Mouse (Mus musculus) heart, embryonic 16.5 days (tissue): Measurements from ENCODE around the gene Brsk1. TPM values are rescaled to one million over a fixed set of nuclear protein-coding genes. Genes with fewer than 3 reads are reported as not detected.

Source experiments
- ATAC-seq: fragments of 200-750 bp; cut with Nextera tagmentation; replicated peaks from 2 replicates; pipeline ENCODE4 v1.8.0; 2017; ENCODE audit warnings: moderate number of reproducible peaks; ENCODE audit not compliant: insufficient read depth, low FRiP score; ENCODE audit errors: extremely low read depth
- H3K27ac ChIP-seq: fragments of 300-500 bp; sonication (generic); 2 replicates; pipeline ENCODE4 v1.5.1; 2014; ENCODE audit warnings: mild to moderate bottlenecking, low read length, control low read depth, moderate library complexity
- H3K27me3 ChIP-seq: fragments of 300-500 bp; sonication (generic); 2 replicates; pipeline ENCODE4 v1.6.1; 2014; ENCODE audit warnings: low read length, mixed read lengths; ENCODE audit not compliant: control insufficient read depth, insufficient read depth
- H3K36me3 ChIP-seq: fragments of 300-500 bp; sonication (generic); 2 replicates; pipeline ENCODE4 v1.6.1; 2014; ENCODE audit not compliant: control insufficient read depth, insufficient read depth
- H3K4me1 ChIP-seq: fragments of 300-500 bp; sonication (generic); 2 replicates; pipeline ENCODE4 v1.6.1; 2014; ENCODE audit warnings: low read length, mixed read lengths; ENCODE audit not compliant: control insufficient read depth, insufficient read depth
- H3K4me2 ChIP-seq: fragments of 300-500 bp; sonication (generic); 2 replicates; pipeline ENCODE4 v1.6.1; 2014; ENCODE audit warnings: low read depth, mild to moderate bottlenecking, control low read depth, low read length
- H3K4me3 ChIP-seq: fragments of 300-500 bp; sonication (generic); 2 replicates; pipeline ENCODE4 v1.5.1; 2014; ENCODE audit warnings: mild to moderate bottlenecking, control low read depth, low read length
- H3K9ac ChIP-seq: fragments of 300-500 bp; sonication (generic); 2 replicates; pipeline ENCODE4 v1.6.1; 2014; ENCODE audit warnings: low read length, control low read depth
- H3K9me3 ChIP-seq: fragments of 300-500 bp; sonication (generic); replicated peaks from 2 replicates; pipeline ENCODE4 v1.6.1; 2016; ENCODE audit warnings: low read length; ENCODE audit not compliant: control insufficient read depth
- WGBS: fragments of 180-500 bp; shearing (Covaris S2); extraction: QIAGEN DNeasy Blood & Tissue Kit; methylation state at CpG from one replicate; pipeline ENCODE4 v1.1.7; 2014; 5-methylcytosine and 5-hydroxymethylcytosine counted together
- polyA plus RNA-seq: library from polyadenylated mRNA; unstranded; fragments of >200 nt; fragmentation: Nextera tagmentation; extraction: Ambion mirVana; gene quantifications from 2 replicates; pipeline ENCODE4 v1.2.1, GENCODE M21; 2015

The Brsk1 gene
- polyA plus RNA-seq, 1 experiment from 2014 or later: 1.1 TPM

- H3K27ac ChIP-seq: peak overlapping the region; percentile 79
These were observed 37.1 kb upstream of the Brsk1 start for GRCm38 (mm10) chr7:4653351-4653750.

GRCm38 (mm10) chr7:4653780-4654179, 36.6 kb upstream of the Brsk1 start:
- H3K4me2 ChIP-seq: peak overlapping the region; percentile 45
- peaks cover 7% of the 10 kb centered on the region for H3K36me3 ChIP-seq
- H3K27me3 ChIP-seq: no peaks in the 10 kb centered on the region
- WGBS: 63% methylated on average over 7 of the region's 7 CpGs
- H3K4me1 ChIP-seq: peaks cover 56% of the 10 kb centered on the region
- peak overlapping the region; percentile 79 for H3K27ac ChIP-seq
- peak overlapping the region; percentile 54 for H3K9ac ChIP-seq
- peak overlapping the region; percentile 21 for H3K4me3 ChIP-seq
- ATAC-seq: peak; percentile 25; the same call in 1 of the 2 replicates
- H3K9me3 ChIP-seq: no peaks in the 10 kb centered on the region

More at GRCm38 (mm10) chr7:4653351-4653750, 37.1 kb upstream of the Brsk1 start:
- Histone ChIP-seq H3K36me3 (peaks cover 7% of the 10 kb centered on the region), H3K4me3 (peak overlapping the region; percentile 21; the same call in 1 of the 2 replicates), H3K4me2 (peak overlapping the region; percentile 40), H3K9me3 (no peaks in the 10 kb centered on the region), H3K4me1 (peaks cover 56% of the 10 kb centered on the region), H3K9ac (peak overlapping the region; percentile 54), H3K27me3 (no peaks in the 10 kb centered on the region)
- no peak for ATAC-seq
- WGBS: 72% methylated on average over 5 of the region's 5 CpGs

GRCm38 (mm10) chr7:4654221-4654620, 36.2 kb upstream of the Brsk1 start:
- Histone ChIP-seq H3K9me3 (no peaks in the 10 kb centered on the region), H3K4me2 (peak overlapping the region; percentile 45), H3K9ac (peak overlapping the region; percentile 31), H3K36me3 (peaks cover 7% of the 10 kb centered on the region), H3K27me3 (no peaks in the 10 kb centered on the region), H3K4me1 (peaks cover 56% of the 10 kb centered on the region), H3K27ac (peak overlapping the region; percentile 79), H3K4me3 (peak overlapping the region; percentile 6; the same call in 1 of the 2 replicates)
- WGBS: 81% methylated on average over 2 of the region's 2 CpGs
- ATAC-seq: no peak

GRCm38 (mm10) chr7:4655393-4655792, 35.0 kb upstream of the Brsk1 start:
- 79% methylated on average over 4 of the region's 4 CpGs for WGBS
- no peak overlapping the region for H3K9ac ChIP-seq

DNA sequence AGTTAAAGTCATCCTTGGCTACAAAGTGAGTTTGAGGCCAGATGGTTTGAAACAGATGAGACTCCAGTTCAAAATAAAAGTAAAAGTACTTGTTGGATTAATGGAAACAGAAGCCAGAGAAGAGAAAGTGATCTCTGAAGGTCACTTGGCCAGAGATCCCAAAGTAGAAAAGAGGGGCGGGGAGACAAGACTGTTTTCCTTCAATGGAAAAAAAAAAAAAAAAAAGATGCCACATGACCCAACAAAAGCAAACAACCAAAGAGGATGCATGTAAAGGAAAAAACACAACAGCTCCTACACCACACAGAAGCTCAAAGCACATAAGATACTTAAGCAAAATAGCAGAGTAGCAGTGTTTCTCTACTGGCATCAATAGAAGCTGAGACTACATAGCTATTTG, 34.5 kb upstream of the Brsk1 start:
- H3K27me3 ChIP-seq: no peaks in the 10 kb centered on the region
- H3K36me3 ChIP-seq: peaks cover 7% of the 10 kb centered on the region
- peaks cover 62% of the 10 kb centered on the region for H3K4me1 ChIP-seq
- peak overlapping the region; percentile 80 for H3K4me2 ChIP-seq
- no peak overlapping the region for H3K9ac ChIP-seq
- ATAC-seq: no peak
- H3K4me3 ChIP-seq: no peak overlapping the region
- 86% methylated on average over 1 of the region's 1 CpGs for WGBS
- H3K9me3 ChIP-seq: no peaks in the 10 kb centered on the region
- H3K27ac ChIP-seq: peak overlapping the region; percentile 51; the same call in 1 of the 2 replicates

More at GRCm38 (mm10) chr7:4655393-4655792, 35.0 kb upstream of the Brsk1 start:
- no peak for ATAC-seq
- Histone ChIP-seq H3K9me3 (no peaks in the 10 kb centered on the region), H3K4me2 (peak overlapping the region; percentile 45; the same call in 1 of the 2 replicates), H3K27ac (peak overlapping the region; percentile 51; the same call in 1 of the 2 replicates), H3K4me3 (no peak overlapping the region; the same call in 1 of the 2 replicates), H3K36me3 (peaks cover 7% of the 10 kb centered on the region), H3K27me3 (no peaks in the 10 kb centered on the region), H3K4me1 (peaks cover 62% of the 10 kb centered on the region)

GRCm38 (mm10) chr7:4656818-4657217, 33.6 kb upstream of the Brsk1 start:
- no peak for ATAC-seq

DNA sequence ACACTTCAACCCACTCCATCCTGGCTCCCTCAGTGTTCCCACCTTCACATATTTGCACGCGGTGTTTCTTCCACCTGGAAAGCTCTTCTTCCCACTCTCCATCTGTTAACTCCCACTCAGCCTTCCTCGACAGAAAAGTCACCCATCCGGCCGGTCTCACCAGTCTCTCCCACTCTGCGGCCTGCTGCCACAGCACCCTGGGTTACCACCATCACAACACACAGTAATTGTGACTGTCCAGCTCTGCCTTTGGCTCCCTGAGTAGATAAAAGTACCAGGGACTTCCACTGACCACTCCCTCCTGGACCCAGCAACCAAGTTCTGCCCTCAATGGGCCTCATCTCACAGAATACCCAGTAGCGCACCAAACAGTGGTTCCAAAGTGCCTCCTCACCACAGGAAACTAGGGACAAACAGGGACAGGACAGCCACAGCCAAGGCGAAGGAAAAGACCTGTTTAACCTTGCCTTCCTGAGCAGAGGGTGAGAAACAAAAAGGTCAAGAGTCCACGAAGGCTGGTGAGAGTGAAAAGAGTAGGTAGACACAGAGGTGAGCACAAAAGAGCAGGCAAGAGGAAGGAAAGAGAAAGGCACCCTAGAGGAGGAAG, 32.8 kb upstream of the Brsk1 start:
- Histone ChIP-seq H3K27me3 (no peaks in the 10 kb centered on the region), H3K4me1 (peaks cover 55% of the 10 kb centered on the region), H3K27ac (peak overlapping the region; percentile 92), H3K4me3 (peak overlapping the region; percentile 95), H3K36me3 (peaks cover 8% of the 10 kb centered on the region; the same call in 1 of the 2 replicates), H3K4me2 (peak overlapping the region; percentile 80), H3K9me3 (no peaks in the 10 kb centered on the region), H3K9ac (peak overlapping the region; percentile 99)
- ATAC-seq: no peak
- WGBS: 24% methylated on average over 9 of the region's 9 CpGs

More at GRCm38 (mm10) chr7:4656818-4657217, 33.6 kb upstream of the Brsk1 start:
- Histone ChIP-seq H3K4me1 (peaks cover 62% of the 10 kb centered on the region), H3K4me3 (peak overlapping the region; percentile 95), H3K27ac (no peak overlapping the region), H3K9ac (peak overlapping the region; percentile 99), H3K9me3 (no peaks in the 10 kb centered on the region), H3K36me3 (peaks cover 3% of the 10 kb centered on the region; the same call in 1 of the 2 replicates), H3K27me3 (no peaks in the 10 kb centered on the region), H3K4me2 (peak overlapping the region; percentile 80)
- WGBS: 23% methylated on average over 1 of the region's 1 CpGs

DNA sequence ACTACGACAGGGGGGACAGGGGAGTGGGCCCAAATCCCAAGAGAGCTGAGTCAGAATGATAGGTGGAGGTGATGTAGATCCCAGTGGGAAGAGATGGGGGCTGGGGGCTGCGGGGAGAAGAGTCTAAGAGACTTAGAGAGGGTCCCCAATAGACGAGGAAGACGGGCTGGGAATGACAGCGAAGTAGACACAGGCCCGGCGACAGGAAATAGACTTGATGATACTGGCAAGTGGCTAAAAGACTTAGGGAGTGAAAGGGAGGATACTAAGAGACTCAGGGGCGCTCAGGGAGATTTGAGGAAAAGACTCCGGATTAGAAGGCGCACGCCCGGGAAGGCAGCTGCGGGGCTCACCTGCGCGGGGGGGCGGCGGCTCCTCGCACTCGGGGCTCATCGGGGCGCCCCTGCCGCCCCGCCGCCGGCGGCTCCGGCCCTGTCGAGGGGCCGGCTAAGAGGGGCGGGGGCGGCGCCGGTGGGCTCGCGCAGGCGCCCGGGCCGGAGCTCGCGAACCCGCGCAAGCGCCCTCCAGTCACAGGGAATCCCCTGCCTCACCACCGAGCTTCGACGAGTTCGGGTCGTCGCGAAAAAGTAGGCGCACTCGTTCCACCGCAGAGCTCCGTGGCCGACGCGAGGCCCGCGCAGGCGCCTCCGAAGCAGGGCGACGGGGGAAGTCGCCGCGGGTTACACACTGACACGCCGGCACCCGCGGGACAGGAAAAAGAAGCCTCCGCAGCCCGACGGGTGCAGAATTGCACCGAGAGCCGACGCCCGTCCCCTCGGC, 32.1 kb upstream of the Brsk1 start:
- H3K27me3 ChIP-seq: no peaks in the 10 kb centered on the region
- H3K9ac ChIP-seq: peak overlapping the region; percentile 99
- ATAC-seq: peak; percentile 37
- H3K36me3 ChIP-seq: 0 out of 2 replicates have a peak, but pooled peaks cover 5% of the 10 kb centered on the region
- peaks cover 49% of the 10 kb centered on the region for H3K4me1 ChIP-seq
- peak overlapping the region; percentile 95 for H3K4me3 ChIP-seq
- H3K4me2 ChIP-seq: peak overlapping the region; percentile 80
- H3K27ac ChIP-seq: peak overlapping the region; percentile 92
- H3K9me3 ChIP-seq: no peaks in the 10 kb centered on the region
- WGBS: under 1% methylated on average over 69 of the region's 78 CpGs
